Mouse (Mus musculus) intestine, embryonic 16.5 days (tissue): ENCODE results near the gene Sppl3. TPM values are rescaled to one million over a fixed set of nuclear protein-coding genes. Genes with fewer than 3 reads are reported as not detected.

Source experiments
- ATAC-seq: fragments of 200-750 bp; cut with Nextera tagmentation; 2 replicates; pipeline ENCODE4 v1.8.0; 2017; ENCODE audit warnings: moderate TSS enrichment, moderate library complexity
- H3K27ac ChIP-seq: fragments of 300-500 bp; sonication (generic); 2 replicates; pipeline ENCODE4 v1.5.1; 2014; ENCODE audit warnings: mild to moderate bottlenecking, low read length
- H3K27me3 ChIP-seq: fragments of 300-500 bp; sonication (generic); replicated peaks from 2 replicates; pipeline ENCODE4 v1.6.1; 2014; ENCODE audit warnings: low read length, control low read depth, mixed read lengths; ENCODE audit not compliant: control insufficient read depth, insufficient read depth
- H3K36me3 ChIP-seq: fragments of 300-500 bp; sonication (generic); 2 replicates; pipeline ENCODE4 v1.6.1; 2014; ENCODE audit warnings: low read length, control low read depth; ENCODE audit not compliant: control insufficient read depth, insufficient read depth
- H3K4me1 ChIP-seq: fragments of 300-500 bp; sonication (generic); 2 replicates; pipeline ENCODE4 v1.6.1; 2014; ENCODE audit warnings: low read length, control low read depth, mixed read lengths; ENCODE audit not compliant: control insufficient read depth, insufficient read depth
- H3K4me2 ChIP-seq: fragments of 300-500 bp; sonication (generic); 2 replicates; pipeline ENCODE4 v1.6.1; 2014; ENCODE audit warnings: low read depth, low read length, control low read depth
- H3K4me3 ChIP-seq: fragments of 300-500 bp; sonication (generic); 2 replicates; pipeline ENCODE4 v1.5.1; 2014; ENCODE audit warnings: mild to moderate bottlenecking, low read length
- H3K9ac ChIP-seq: fragments of 300-500 bp; sonication (generic); 2 replicates; pipeline ENCODE4 v1.6.1; 2014; ENCODE audit warnings: low read depth, low read length
- H3K9me3 ChIP-seq: fragments of 300-500 bp; sonication (generic); 2 replicates; pipeline ENCODE4 v1.6.1; 2016; ENCODE audit warnings: low read length, control low read depth; ENCODE audit not compliant: control insufficient read depth
- WGBS: fragments of 180-500 bp; shearing (Covaris S2); extraction: QIAGEN DNeasy Blood & Tissue Kit; methylation state at CpG from one replicate; pipeline ENCODE4 v1.1.7; 2014; 5-methylcytosine and 5-hydroxymethylcytosine counted together
- polyA plus RNA-seq: library from polyadenylated mRNA; unstranded; fragments of >200 nt; fragmentation: Nextera tagmentation; extraction: Ambion mirVana; gene quantifications from 2 replicates; pipeline ENCODE4 v1.2.1, GENCODE M21; 2015

Sppl3 gene
- polyA plus RNA-seq, 1 experiment from 2014 or later: 8.6 TPM

DNA sequence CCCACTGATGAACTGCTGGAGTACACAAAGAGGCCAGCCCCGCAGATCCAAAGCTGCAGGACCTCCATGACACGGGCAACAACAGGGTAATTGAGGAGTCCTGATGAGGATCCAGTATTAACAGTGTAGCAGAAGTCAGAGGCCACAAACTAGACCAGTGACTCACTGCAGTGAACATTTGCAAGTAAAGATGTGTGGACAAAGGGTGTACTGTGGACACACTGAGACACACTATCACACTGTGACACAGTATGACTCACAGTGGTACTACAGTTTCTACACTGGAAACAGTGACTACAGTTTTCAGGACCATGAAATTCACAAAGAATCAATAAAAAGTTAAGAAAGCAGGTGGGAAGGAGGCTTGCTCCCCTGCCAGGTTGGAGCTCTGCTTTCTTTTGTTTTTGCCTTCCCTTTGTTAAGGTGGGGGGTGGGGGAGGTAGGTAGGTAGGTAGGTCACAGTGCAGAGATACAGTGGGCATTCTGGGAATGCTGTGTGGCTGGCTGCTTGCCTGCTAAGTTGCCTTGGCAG, 34.3 kb downstream of the Sppl3 start:
- H3K27ac ChIP-seq: no peak overlapping the region
- H3K4me3 ChIP-seq: no peak overlapping the region
- no peak for ATAC-seq
- no peaks in the 10 kb centered on the region for H3K9me3 ChIP-seq
- no peak overlapping the region for H3K4me2 ChIP-seq
- WGBS: 80% methylated on average over 2 of the region's 2 CpGs
- peaks cover 8% of the 10 kb centered on the region for H3K4me1 ChIP-seq
- no peaks in the 10 kb centered on the region for H3K27me3 ChIP-seq
- no peaks in the 10 kb centered on the region for H3K36me3 ChIP-seq
- H3K9ac ChIP-seq: no peak overlapping the region

DNA sequence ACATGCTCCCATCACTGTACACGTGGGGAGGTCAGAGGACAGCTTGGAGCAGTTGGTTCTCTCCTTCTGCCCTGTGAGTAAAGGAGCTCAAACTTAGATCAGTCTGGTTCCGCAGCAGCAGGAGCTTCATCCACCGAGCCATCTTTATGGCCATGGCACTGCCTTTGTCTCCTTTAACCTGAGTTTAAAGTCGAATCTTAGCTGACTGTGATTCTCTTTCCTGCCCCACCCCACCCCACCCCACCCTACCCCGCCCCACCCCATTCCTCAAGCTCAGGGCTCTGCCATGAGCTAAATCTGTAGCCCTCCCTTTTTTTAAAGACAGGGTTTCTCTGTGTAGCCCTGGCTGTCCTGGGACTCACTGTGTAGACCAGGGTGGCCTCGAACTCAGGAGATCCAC, 38.8 kb downstream of the Sppl3 start:
- 0 out of 2 replicates have a peak overlapping the region, but pooled peaks have one; percentile 4 for H3K27ac ChIP-seq
- peak; percentile 83 for ATAC-seq
- peaks cover 36% of the 10 kb centered on the region for H3K4me1 ChIP-seq
- H3K4me3 ChIP-seq: no peak overlapping the region
- H3K4me2 ChIP-seq: no peak overlapping the region; the same call in 1 of the 2 replicates
- 68% methylated on average over 6 of the region's 6 CpGs for WGBS
- H3K36me3 ChIP-seq: no peaks in the 10 kb centered on the region
- H3K27me3 ChIP-seq: no peaks in the 10 kb centered on the region
- no peak overlapping the region for H3K9ac ChIP-seq
- no peaks in the 10 kb centered on the region for H3K9me3 ChIP-seq

DNA sequence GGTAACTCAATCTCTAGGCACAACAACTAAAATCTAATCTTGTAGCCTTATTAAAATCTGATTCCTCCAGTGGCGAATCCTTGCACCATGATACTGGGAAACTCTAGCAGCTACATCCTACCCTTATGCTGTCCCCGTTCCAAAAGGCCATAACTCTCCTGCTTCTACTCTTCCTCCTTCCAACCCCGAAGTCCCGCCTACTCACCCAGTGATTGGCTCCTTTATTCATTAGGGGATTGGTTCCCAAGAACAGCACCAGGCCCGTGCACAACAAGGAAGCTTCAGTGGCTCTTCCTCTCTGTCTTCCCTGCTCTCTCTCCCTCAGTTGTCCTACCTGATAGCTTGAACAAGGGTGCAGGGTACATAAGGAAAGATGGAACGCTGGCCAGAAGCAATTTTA, 39.8 kb downstream of the Sppl3 start:
- Histone ChIP-seq H3K27ac (no peak overlapping the region), H3K4me1 (peaks cover 34% of the 10 kb centered on the region), H3K9ac (no peak overlapping the region), H3K4me3 (no peak overlapping the region), H3K27me3 (no peaks in the 10 kb centered on the region), H3K9me3 (no peaks in the 10 kb centered on the region), H3K4me2 (no peak overlapping the region), H3K36me3 (no peaks in the 10 kb centered on the region)
- WGBS: 79% methylated on average over 6 of the region's 6 CpGs
- ATAC-seq: no peak

DNA sequence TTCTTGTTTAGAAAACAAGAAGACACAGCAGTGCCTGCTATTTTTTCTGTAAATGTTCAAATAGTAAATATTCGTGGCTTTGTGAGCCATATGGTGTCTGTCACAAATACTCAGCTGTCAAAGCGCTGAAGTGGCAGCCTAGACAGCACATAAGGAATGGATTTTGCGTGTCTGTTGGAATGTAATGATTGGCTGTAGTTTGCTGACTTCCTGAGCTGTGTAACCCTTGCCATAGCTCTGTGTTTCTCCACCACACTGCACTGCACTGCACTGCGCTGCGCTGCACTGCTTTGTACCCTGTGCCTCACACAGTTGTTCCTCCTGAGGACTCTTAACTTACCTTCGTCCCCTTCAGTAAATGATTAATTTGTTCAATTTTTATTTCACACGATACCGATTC, 41.6 kb downstream of the Sppl3 start:
- H3K4me2 ChIP-seq: 0 out of 2 replicates have a peak overlapping the region, but pooled peaks have one; percentile 2
- no peak overlapping the region for H3K4me3 ChIP-seq
- peaks cover 34% of the 10 kb centered on the region for H3K4me1 ChIP-seq
- ATAC-seq: peak; percentile 74
- 57% methylated on average over 8 of the region's 8 CpGs for WGBS
- H3K27ac ChIP-seq: peak overlapping the region; percentile 1
- no peaks in the 10 kb centered on the region for H3K9me3 ChIP-seq
- H3K9ac ChIP-seq: no peak overlapping the region
- H3K27me3 ChIP-seq: no peaks in the 10 kb centered on the region
- H3K36me3 ChIP-seq: 0 out of 2 replicates have a peak, but pooled peaks cover 2% of the 10 kb centered on the region

DNA sequence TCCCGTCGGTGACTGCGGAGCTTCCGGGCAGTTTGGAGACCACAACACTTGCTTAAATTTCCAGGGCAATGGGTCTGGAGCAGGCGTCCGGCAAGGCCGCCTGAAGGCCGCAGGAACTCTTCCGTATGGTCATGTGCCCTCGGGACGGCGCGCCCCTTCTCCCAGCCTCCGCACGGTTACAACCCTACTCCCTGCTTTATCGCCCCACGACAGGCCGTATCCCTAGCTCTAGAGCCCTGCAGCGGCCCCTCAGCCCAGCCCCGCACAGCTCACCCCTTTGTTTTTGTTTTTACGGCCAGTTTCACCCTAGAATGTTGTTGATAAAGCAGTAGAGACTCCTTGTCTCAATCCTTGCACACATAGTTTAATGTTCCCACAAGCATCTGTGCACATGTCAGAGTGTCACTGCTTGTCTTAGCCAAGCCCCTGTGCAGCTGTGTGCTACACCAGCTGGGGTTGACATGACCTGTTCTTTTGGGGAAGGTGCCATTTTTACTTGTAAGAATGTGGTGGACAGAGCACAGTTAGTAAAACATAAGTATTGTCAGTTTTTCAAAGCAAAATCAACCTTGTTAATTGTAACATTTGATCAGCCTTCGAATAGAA, 43.0 kb downstream of the Sppl3 start:
- 0 out of 2 replicates have a peak, but pooled peaks cover 2% of the 10 kb centered on the region for H3K36me3 ChIP-seq
- 84% methylated on average over 22 of the region's 22 CpGs for WGBS

DNA sequence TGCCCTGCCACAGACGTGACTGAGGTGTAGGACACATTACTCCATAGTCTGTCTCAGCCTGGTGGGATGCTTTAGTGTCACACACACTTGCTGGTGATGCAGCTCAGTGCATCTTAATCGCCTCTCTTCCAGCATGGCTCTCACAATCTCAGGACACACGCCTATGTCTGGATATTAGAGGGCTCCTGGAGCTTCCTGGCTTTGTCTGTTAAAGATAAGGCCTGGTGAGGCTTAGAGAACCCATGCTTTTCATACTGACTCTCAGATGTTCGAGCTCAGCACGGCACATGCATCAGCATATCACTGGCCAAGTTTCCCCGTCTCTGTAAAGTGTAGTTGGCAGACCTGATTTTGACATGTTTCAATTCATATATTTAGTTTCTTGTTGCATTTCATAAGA, 44.5 kb downstream of the Sppl3 start:
- Histone ChIP-seq H3K27ac (no peak overlapping the region), H3K9me3 (no peaks in the 10 kb centered on the region), H3K4me2 (no peak overlapping the region), H3K9ac (no peak overlapping the region), H3K36me3 (0 out of 2 replicates have a peak, but pooled peaks cover 2% of the 10 kb centered on the region), H3K4me3 (no peak overlapping the region), H3K27me3 (no peaks in the 10 kb centered on the region), H3K4me1 (peaks cover 44% of the 10 kb centered on the region)
- ATAC-seq: no peak
- WGBS: 82% methylated on average over 6 of the region's 6 CpGs

More for the DNA sequence above, 43.0 kb downstream of the Sppl3 start:
- no peak overlapping the region for H3K9ac ChIP-seq
- no peaks in the 10 kb centered on the region for H3K27me3 ChIP-seq
- H3K4me2 ChIP-seq: no peak overlapping the region
- peaks cover 33% of the 10 kb centered on the region for H3K4me1 ChIP-seq
- no peak for ATAC-seq
- no peak overlapping the region for H3K4me3 ChIP-seq
- no peaks in the 10 kb centered on the region for H3K9me3 ChIP-seq
- H3K27ac ChIP-seq: no peak overlapping the region

DNA sequence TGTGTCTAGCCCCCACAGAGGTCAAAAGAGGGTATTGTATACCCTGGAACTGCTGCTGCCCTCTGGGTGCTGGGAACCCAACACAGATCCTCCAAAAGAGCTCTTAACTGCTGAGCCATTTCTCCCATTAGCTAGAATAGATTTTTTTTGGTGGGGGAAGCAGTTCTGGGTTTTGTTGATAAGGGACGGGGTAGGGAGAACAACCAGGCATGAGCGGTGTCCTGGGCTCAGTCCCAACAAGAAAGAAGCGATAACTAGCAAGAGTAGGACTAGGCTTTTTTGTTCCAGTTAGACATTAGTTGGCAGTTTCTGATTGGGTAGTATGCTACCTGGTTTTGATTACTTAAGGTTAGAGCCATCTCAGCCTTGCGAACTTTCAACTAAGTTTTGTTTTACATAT, 46.2 kb downstream of the Sppl3 start:
- H3K36me3 ChIP-seq: 0 out of 2 replicates have a peak, but pooled peaks cover 2% of the 10 kb centered on the region
- no peaks in the 10 kb centered on the region for H3K9me3 ChIP-seq
- H3K27ac ChIP-seq: no peak overlapping the region
- ATAC-seq: no peak
- no peaks in the 10 kb centered on the region for H3K27me3 ChIP-seq
- H3K4me3 ChIP-seq: no peak overlapping the region
- no peak overlapping the region for H3K9ac ChIP-seq
- H3K4me1 ChIP-seq: peaks cover 34% of the 10 kb centered on the region
- 96% methylated on average over 4 of the region's 4 CpGs for WGBS
- H3K4me2 ChIP-seq: no peak overlapping the region

DNA sequence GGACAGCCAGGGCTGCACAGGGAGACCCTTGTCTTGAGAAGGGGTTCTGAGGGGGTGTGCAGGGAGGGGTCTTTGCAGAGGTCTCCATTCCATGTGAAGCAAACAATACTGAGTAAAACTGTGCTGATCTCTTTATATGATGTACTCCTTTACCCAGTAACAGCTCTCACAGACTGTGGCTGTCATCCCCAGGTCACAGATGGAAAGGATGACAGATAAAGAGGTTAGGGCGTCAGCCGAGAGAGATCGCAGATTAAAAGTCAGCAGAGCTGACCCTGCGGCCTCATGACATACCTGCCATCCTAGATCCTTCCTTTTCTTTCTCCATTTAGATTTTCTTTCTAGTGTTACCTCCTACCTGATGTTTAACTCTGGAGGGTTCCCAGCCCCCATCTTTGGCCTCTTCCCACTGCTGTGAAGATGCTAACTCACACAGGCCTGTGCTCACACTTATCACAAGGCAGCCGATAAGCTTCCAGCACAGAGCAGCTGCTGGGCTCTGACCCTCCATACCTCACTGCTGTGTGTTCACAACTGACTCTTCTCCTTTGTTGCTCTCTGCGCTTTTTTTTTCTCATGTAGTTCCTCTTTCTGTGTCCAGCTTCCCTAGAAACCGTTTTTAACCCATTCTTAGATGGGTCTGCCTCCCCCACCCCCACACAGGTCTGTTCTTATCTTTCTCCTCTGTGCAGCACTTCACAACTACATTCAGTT, 47.8 kb downstream of the Sppl3 start:
- H3K4me3 ChIP-seq: no peak overlapping the region
- H3K9me3 ChIP-seq: no peaks in the 10 kb centered on the region
- no peaks in the 10 kb centered on the region for H3K27me3 ChIP-seq
- peaks cover 20% of the 10 kb centered on the region for H3K4me1 ChIP-seq
- H3K36me3 ChIP-seq: 0 out of 2 replicates have a peak, but pooled peaks cover 2% of the 10 kb centered on the region
- no peak overlapping the region for H3K4me2 ChIP-seq
- H3K27ac ChIP-seq: no peak overlapping the region
- peak; percentile 70; the same call in 1 of the 2 replicates for ATAC-seq
- H3K9ac ChIP-seq: no peak overlapping the region
- WGBS: 68% methylated on average over 7 of the region's 7 CpGs

DNA sequence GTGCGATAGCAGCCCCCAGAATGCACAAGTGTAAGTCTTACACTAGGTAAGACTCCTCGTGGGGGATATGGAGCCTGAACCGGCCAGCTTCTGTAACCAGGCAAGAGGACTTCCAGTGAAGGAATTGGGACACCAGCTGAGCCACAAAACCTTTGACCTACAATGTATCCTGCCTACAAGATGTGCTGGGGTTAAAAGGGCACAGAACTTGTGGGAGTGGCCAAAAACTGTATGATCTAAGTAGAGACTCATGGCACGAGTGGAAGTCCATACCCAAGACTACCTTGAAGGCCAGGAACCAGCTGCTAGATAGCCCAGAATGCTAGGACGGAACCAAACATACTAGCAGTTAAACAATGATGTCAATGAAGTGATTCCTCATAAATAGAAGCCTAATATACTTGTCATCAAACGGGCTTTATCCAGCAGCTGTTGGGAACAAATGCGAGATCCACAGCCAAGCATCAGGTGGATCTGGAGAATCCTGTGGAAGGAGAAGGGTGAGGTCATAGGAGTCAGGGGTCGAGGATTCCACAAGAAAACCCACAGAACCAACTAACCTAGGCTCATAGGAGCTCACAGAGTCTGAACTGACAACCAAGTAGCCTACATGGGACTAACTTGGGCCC, 49.2 kb downstream of the Sppl3 start:
- Histone ChIP-seq H3K4me1 (peaks cover 19% of the 10 kb centered on the region), H3K9me3 (no peaks in the 10 kb centered on the region), H3K4me3 (no peak overlapping the region), H3K9ac (no peak overlapping the region), H3K27me3 (no peaks in the 10 kb centered on the region), H3K36me3 (0 out of 2 replicates have a peak, but pooled peaks cover 2% of the 10 kb centered on the region), H3K27ac (no peak overlapping the region), H3K4me2 (no peak overlapping the region)
- ATAC-seq: no peak
- WGBS: 77% methylated on average over 8 of the region's 8 CpGs
